Mouse (Mus musculus) Patski (cell line): ENCODE results near the gene R3hdm4. TPM values are rescaled to one million over a fixed set of nuclear protein-coding genes. Genes with fewer than 3 reads are reported as not detected.
A peak's percentile ranks its signal among the peaks of the same experiment; 100 is the strongest.

ENCODE experiments used
- ATAC-seq: fragments of 100-300 bp; one replicate; pipeline ENCODE4 v1.8.0; 2021
- CTCF ChIA-PET: fragments of 350-600 bp; sonication (Branson Sonifier 250); formaldehyde crosslinking; loops from one replicate; lab custom pipeline; 2022; ENCODE audit warnings: inconsistent platforms; lab: Charles Lee
- POLR2A ChIA-PET: fragments of 350-600 bp; sonication (Branson Sonifier 250); formaldehyde crosslinking; loops from one replicate; lab custom pipeline; 2022; ENCODE audit warnings: antibody characterized with exemption, inconsistent platforms; lab: Charles Lee
- DNase-seq: peaks from one replicate; pipeline ENCODE4 v3.0.0-alpha.2; 2011; ENCODE audit warnings: low read depth, low spot score
- H3K27me3 ChIP-seq: fragments of 371-371 bp; one replicate; pipeline ENCODE4 v1.5.1; 2021
- CTCF ChIP-seq: fragments of 100-300 bp; IDR thresholded peaks from one replicate; pipeline ENCODE4 v1.5.1; 2021
- in situ Hi-C: fragments of 300-500 bp; cut with MboI; formaldehyde crosslinking; loops from 3 replicates; pipeline ENCODE4 v1.11.1; 2018; ENCODE audit warnings: low pct_unique_long_range_greater_than_20kb, mixed read lengths
- polyA plus RNA-seq: library from polyadenylated mRNA; unstranded; gene quantifications from one replicate; pipeline ENCODE4 v1.2.3, GENCODE M21; 2021

The R3hdm4 gene
- polyA plus RNA-seq, 1 experiment from 2014 or later: 101 TPM

DNA sequence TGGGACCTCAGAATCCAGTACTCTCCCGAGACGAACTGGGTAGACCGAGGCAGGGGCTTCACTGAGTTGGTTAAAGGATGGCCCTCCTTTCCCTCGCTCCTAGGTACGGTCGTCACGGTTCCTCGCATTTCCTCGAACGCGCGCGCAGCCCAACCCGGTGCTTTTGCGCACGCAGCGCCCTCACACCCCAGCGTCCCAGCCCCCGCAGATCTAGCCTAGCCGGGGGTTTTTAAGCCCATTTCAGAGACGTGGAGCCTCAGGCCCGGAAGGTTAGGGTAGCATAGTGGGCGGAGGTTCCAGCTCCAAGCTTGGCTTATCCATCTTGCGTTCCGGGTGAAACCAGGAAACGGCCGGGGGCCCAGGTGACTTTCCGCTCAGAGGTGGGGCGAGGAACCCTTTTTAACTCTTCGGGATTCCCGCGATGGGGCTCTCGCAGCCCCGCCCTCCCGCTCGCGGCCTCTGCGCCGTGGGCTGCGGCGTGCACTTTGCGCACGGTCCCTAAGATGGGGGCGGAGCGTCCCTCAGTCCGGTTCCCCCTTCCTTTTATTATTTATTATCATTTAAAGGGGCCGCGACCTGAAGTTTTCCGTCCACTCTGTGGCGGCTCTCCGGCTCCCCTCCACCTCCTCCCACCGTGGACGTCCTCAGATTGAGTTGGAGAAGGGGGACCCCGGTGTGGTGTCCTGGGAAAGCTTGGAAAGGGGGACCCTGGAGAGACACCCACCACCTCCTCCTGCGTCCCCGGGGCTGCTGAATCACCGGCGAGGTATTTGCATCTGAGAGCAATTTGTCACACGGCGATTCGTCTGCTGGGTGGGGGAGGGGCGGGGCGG is 5.7 kb upstream of the R3hdm4 start, which contains the start of gene Arid3a:
Arid3a (plus strand) TSS at position 553 of the 833 bp plus-strand sequence.
- DNase-seq (peak; percentile 59), ATAC-seq (peak; percentile 46)
- ChIA-PET CTCF (interaction anchor here (1.0 to 4.9 kb wide), 6 partner anchors 23 to 92 kb away, joined by 4 to 42 read pairs (median 9); partner anchors contain the start of gene Wdr18), POLR2A (interaction anchor here (1.4 to 2.2 kb wide), 5 partner anchors 13 to 31 kb away, joined by 5 to 10 read pairs (median 6); no protein-coding TSS in a partner anchor)
- H3K27me3 ChIP-seq: no peaks in the 10 kb centered on the region
- no peak for TF ChIP-seq CTCF
- in situ Hi-C loops: no loop called here

GRCm38 (mm10) chr10:79925785-79926490 is 4.9 kb upstream of the R3hdm4 start:
- TF ChIP-seq CTCF: no peak
- CTCF ChIA-PET: interaction anchor here (0.7 to 4.9 kb wide), 15 partner anchors 11 to 157 kb away, joined by 3 to 42 read pairs (median 5); partner anchors contain the start of genes Gm26602, Med16 and Wdr18
- in situ Hi-C loops: no loop called here

GRCm38 (mm10) chr10:79924998-79925784 is 4.2 kb upstream of the R3hdm4 start:
- ChIA-PET POLR2A (interaction anchor here (0.6 to 1.4 kb wide), 5 partner anchors 11 to 33 kb away, joined by 3 to 6 read pairs (median 4); no protein-coding TSS in a partner anchor), CTCF (interaction anchor here (0.6 to 4.9 kb wide), 17 partner anchors 12 to 157 kb away, joined by 3 to 42 read pairs (median 5); partner anchors contain the start of genes Gm26602, Med16 and Wdr18)
- no peaks in the 10 kb centered on the region for H3K27me3 ChIP-seq
- in situ Hi-C loops: loop anchor here (5.0 kb wide), 3 partner anchors 32 to 93 kb away; no protein-coding TSS in a partner anchor
- DNase-seq (no peak), ATAC-seq (no peak)
- TF ChIP-seq CTCF: no peak

More at GRCm38 (mm10) chr10:79925785-79926490, 4.9 kb upstream of the R3hdm4 start:
- DNase-seq (no peak), ATAC-seq (no peak)
- H3K27me3 ChIP-seq: no peaks in the 10 kb centered on the region
- POLR2A ChIA-PET: interaction anchor here (0.7 to 2.2 kb wide), 5 partner anchors 25 to 34 kb away, joined by 3 to 8 read pairs (median 5); no protein-coding TSS in a partner anchor

DNA sequence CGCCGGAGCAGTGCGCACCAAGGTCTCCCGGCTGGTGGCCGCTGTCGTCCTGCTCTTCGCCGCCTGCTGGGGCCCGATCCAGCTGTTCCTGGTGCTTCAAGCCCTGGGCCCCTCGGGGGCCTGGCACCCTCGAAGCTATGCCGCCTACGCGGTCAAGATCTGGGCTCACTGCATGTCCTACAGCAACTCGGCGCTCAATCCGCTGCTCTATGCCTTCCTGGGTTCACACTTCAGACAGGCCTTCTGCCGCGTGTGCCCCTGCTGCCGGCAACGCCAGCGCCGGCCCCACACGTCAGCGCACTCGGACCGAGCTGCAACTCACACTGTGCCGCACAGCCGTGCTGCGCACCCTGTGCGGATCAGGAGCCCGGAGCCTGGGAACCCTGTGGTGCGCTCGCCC is 564 bp upstream of the R3hdm4 start:
- no peaks in the 10 kb centered on the region for H3K27me3 ChIP-seq
- ATAC-seq: no peak
- ChIA-PET POLR2A (no interaction called here), CTCF (interaction anchor here (0.6 kb wide), 1 partner anchor 11 kb away, joined by 3 read pairs; no protein-coding TSS in a partner anchor)
- TF ChIP-seq CTCF: no peak
- DNase-seq: no peak
- in situ Hi-C loops: loop anchor here (5.0 kb wide), 3 partner anchors 36 to 89 kb away; no protein-coding TSS in a partner anchor

DNA sequence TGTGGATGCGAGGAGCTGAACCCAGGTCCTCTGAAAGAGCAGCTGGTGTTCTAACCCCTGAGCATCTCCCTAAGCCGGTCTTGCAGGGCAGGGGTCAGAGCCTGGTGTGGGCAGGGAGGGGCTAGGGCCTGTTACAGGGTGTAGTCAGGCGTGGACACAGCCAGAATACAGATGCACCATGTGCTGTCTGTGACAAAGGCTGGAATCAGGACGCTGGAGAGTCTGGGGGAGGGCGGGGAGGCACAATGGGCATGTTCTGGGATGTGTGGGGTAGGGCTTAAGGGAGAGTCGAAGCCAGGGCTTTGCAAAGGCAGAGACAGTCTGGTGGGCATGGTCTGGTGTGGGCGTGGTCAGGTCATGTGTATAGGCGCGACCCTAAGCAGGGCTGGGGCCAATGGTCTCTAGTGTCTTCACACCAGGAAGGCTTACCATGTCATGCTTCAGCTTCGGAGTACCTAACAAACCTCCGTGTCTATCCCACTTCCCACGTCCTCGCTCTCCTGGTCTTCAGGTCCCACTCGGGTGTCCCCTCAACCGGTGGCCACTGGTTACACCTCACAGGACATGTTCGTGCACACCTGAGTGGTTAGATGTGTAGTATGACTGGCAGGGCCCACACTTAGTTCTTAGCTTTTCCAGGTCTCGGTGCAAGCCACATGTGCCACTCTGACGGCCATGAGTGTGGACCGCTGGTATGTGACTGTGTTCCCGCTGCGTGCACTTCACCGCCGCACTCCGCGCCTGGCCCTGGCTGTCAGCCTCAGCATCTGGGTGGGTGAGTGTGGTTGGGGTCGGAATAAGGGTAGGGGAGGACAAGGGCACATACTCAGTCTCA is 735 bp downstream of the R3hdm4 start:
- in situ Hi-C loops: loop anchor here (5.0 kb wide), 3 partner anchors 37 to 88 kb away; no protein-coding TSS in a partner anchor
- CTCF ChIA-PET: no interaction called here
- no peak for ATAC-seq
- no peak for TF ChIP-seq CTCF
- H3K27me3 ChIP-seq: no peaks in the 10 kb centered on the region
- no peak for DNase-seq
- POLR2A ChIA-PET: no interaction called here

DNA sequence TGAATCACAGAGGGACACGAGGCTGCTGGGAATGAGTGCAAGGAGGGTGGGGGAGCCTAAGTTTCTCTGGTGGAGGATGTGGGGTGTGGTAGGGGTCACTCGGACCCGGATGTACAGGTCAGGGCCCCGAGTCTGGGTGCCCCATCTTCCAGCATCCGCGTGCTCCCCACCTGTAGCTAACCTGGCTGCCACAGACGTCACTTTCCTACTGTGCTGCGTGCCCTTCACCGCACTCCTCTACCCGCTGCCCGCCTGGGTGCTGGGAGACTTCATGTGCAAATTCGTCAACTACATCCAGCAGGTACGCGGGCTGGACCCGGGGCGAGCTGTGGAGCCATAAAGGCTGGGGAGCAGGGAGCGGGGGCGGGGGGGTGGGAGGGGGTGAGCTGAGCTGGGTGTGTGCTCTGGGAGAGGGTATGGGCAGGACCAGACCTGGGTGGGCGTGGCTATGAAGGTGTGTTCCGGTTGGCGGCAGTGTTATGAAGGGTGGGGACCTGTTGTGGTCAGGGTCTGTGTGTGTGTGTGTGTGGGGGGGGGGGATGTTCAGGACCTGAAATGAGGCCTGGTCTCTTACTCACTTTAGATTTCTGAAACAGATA is 1.7 kb downstream of the R3hdm4 start:
- ATAC-seq (no peak), DNase-seq (no peak)
- no peaks in the 10 kb centered on the region for H3K27me3 ChIP-seq
- TF ChIP-seq CTCF: no peak
- ChIA-PET POLR2A (no interaction called here), CTCF (no interaction called here)
- in situ Hi-C loops: no loop called here

DNA sequence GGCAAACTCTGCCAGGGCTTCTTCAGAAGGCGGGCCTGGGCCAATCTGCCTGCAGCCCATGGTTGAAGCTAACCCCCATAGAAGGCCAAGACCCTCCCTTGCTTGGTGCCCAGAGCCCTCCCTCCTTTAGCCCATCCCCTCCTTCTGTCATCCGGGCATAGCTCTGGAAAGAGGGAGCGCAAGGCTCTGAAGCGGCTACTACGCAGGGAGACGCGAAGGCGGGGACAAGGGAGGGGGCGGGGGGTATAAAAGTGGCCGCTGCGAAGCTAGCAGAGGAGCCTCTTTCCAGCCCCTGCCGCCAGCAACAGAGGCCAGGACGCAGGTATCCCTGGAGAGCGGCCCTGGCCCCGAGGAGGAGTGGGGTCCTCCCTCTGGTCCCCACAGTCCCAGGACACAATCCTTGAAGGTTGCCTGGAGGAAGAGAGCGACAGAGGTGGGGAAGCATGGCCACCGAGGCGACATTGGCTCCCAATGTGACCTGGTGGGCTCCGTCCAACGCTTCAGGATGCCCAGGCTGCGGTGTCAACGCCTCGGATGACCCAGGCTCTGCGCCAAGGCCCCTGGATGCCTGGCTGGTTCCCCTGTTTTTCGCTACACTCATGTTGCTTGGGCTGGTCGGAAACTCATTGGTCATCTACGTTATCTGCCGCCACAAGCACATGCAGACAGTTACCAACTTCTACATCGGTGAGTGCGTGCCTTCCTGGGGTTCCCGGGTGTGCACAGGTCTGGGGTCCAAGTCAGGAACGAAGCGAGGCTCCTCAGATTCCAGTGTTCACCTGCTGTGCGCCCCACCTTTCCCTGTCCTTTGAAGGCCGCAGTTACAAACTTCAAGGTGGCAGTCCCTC is 2.6 kb downstream of the R3hdm4 start:
- in situ Hi-C loops: no loop called here
- no peak for ATAC-seq
- TF ChIP-seq CTCF: no peak
- ChIA-PET CTCF (no interaction called here), POLR2A (no interaction called here)
- H3K27me3 ChIP-seq: no peaks in the 10 kb centered on the region
- no peak for DNase-seq

GRCm38 (mm10) chr10:79917532-79918100 is 3.4 kb downstream of the R3hdm4 start:
- in situ Hi-C loops: no loop called here
- DNase-seq (no peak), ATAC-seq (no peak)
- no peaks in the 10 kb centered on the region for H3K27me3 ChIP-seq
- TF ChIP-seq CTCF: no peak
- POLR2A ChIA-PET: no interaction called here
- CTCF ChIA-PET: interaction anchor here (1.6 kb wide), 1 partner anchor 82 kb away, joined by 4 read pairs; no protein-coding TSS in a partner anchor
